Comparison of ENCODE assay signal across 9 mouse cellular contexts in genomic region chr15:93089347-93089746, GRCm38 (mm10).
DNase-seq lines count a peak whose midpoint lies in the region; ATAC-seq and TF ChIP-seq lines count a peak whose summit lies in the region.
"Had no signal": no experiment of that assay in that cellular context is flagged by ENCODE, and none has a peak within 500 bp of the region (broad histone marks: within the 10 kb centered on the region; RNA-seq: fewer than 3 reads in every experiment).

No protein-coding gene starts in this region.

- peak; percentile 65 for TF ChIP-seq CTCF in brain, embryonic 14.5 days (IDR thresholded peaks at IDR 0.05; ENCODE audit: borderline replicate concordance, extremely low read depth, insufficient read depth, insufficient read length)
- TF ChIP-seq CTCF in forebrain, postnatal 0 days (IDR thresholded peaks at IDR 0.05; ENCODE audit: low read depth) = peak; percentile 61

- no peak overlapping the region for H3K9ac ChIP-seq in liver, embryonic 12.5 days
- H3K9ac ChIP-seq in forebrain, postnatal 0 days = no peak overlapping the region
- H3K9ac ChIP-seq in kidney, embryonic 16.5 days (replicated peaks; ENCODE audit: low read length) = no peak overlapping the region
- no peak overlapping the region for H3K9ac ChIP-seq in liver, embryonic 11.5 days (ENCODE audit: low read depth, low read length)
- H3K9ac ChIP-seq: embryonic facial prominence, embryonic 13.5 days had no signal

- no peaks in the 10 kb centered on the region for H3K36me3 ChIP-seq in liver, embryonic 12.5 days
- no peaks in the 10 kb centered on the region for H3K36me3 ChIP-seq in forebrain, postnatal 0 days (ENCODE audit: insufficient read depth)
- no peaks in the 10 kb centered on the region for H3K36me3 ChIP-seq in kidney, embryonic 16.5 days (ENCODE audit: insufficient read depth, low read length)
- H3K36me3 ChIP-seq in liver, embryonic 11.5 days (ENCODE audit: control insufficient read depth, insufficient read depth, low read length) = no peaks in the 10 kb centered on the region
- H3K36me3 ChIP-seq: embryonic facial prominence, embryonic 13.5 days had no signal

- no peak overlapping the region for H3K4me2 ChIP-seq in liver, embryonic 12.5 days
- H3K4me2 ChIP-seq in forebrain, postnatal 0 days (ENCODE audit: low read depth) = no peak overlapping the region
- H3K4me2 ChIP-seq in kidney, embryonic 16.5 days (replicated peaks; ENCODE audit: low read depth, low read length) = no peak overlapping the region
- H3K4me2 ChIP-seq in liver, embryonic 11.5 days = no peak overlapping the region
- H3K4me2 ChIP-seq: embryonic facial prominence, embryonic 13.5 days had no signal

- WGBS in liver, embryonic 12.5 days (ENCODE audit: insufficient replicate concordance) = 24% methylated on average over 13 of the region's 13 CpGs
- WGBS in forebrain, postnatal 0 days = 31% methylated on average over 13 of the region's 13 CpGs
- 22% methylated on average over 13 of the region's 13 CpGs for WGBS in kidney, embryonic 16.5 days
- WGBS in liver, embryonic 11.5 days = 24% methylated on average over 13 of the region's 13 CpGs

- ATAC-seq in liver, embryonic 12.5 days = no peak
- ATAC-seq in forebrain, postnatal 0 days = no peak
- 0 out of 2 replicates have a peak, but pooled peaks have one; percentile 23 for ATAC-seq in kidney, embryonic 16.5 days (ENCODE audit: low FRiP score, low TSS enrichment)
- 0 out of 2 replicates have a peak, but pooled peaks have one; percentile 12 for ATAC-seq in liver, embryonic 11.5 days (replicated peaks; ENCODE audit: low FRiP score)

- no peaks in the 10 kb centered on the region for H3K27me3 ChIP-seq in liver, embryonic 12.5 days (replicated peaks)
- no peaks in the 10 kb centered on the region for H3K27me3 ChIP-seq in forebrain, postnatal 0 days (ENCODE audit: insufficient read depth, low read length)
- H3K27me3 ChIP-seq in kidney, embryonic 16.5 days (ENCODE audit: insufficient read depth, low read length) = peaks cover 2% of the 10 kb centered on the region; the same call in 1 of the 2 replicates
- H3K27me3 ChIP-seq in liver, embryonic 11.5 days (replicated peaks; ENCODE audit: control insufficient read depth, insufficient read depth, low read length) = no peaks in the 10 kb centered on the region
- H3K27me3 ChIP-seq: embryonic facial prominence, embryonic 13.5 days had no signal

- no peaks in the 10 kb centered on the region for H3K9me3 ChIP-seq in liver, embryonic 12.5 days (replicated peaks)
- no peaks in the 10 kb centered on the region for H3K9me3 ChIP-seq in forebrain, postnatal 0 days (ENCODE audit: low read length)
- H3K9me3 ChIP-seq in kidney, embryonic 16.5 days (ENCODE audit: low read length) = no peaks in the 10 kb centered on the region
- H3K9me3 ChIP-seq in liver, embryonic 11.5 days (ENCODE audit: control insufficient read depth, low read length) = no peaks in the 10 kb centered on the region
- H3K9me3 ChIP-seq: embryonic facial prominence, embryonic 13.5 days had no signal

- no peak for TF ChIP-seq POLR2A in brain, embryonic 14.5 days (IDR thresholded peaks at IDR 0.05; ENCODE audit: borderline replicate concordance, extremely low read depth, insufficient read depth, insufficient read length, poor library complexity, severe bottlenecking)

- DNase-seq in liver = peak; percentile 64
- DNase-seq in brain, embryonic 14.5 days (ENCODE audit: low read depth) = peak; percentile 63
- peak; percentile 35 for DNase-seq in forebrain, postnatal 0 days
- DNase-seq in liver, embryonic 11.5 days (ENCODE audit: low spot score) = peak; percentile 50
- DNase-seq in right cerebral cortex, adult 18-20 months = peak; percentile 54
- DNase-seq in urinary bladder, postnatal 25 days (ENCODE audit: low spot score) = peak; percentile 53

- no peak overlapping the region for H3K27ac ChIP-seq in liver, embryonic 12.5 days
- H3K27ac ChIP-seq in forebrain, postnatal 0 days (ENCODE audit: low read depth, low read length) = no peak overlapping the region
- no peak overlapping the region for H3K27ac ChIP-seq in kidney, embryonic 16.5 days (ENCODE audit: low read length)
- H3K27ac ChIP-seq in liver, embryonic 11.5 days (ENCODE audit: low read depth, low read length) = no peak overlapping the region
- H3K27ac ChIP-seq: embryonic facial prominence, embryonic 13.5 days had no signal

- peaks cover 18% of the 10 kb centered on the region for H3K4me1 ChIP-seq in liver, embryonic 12.5 days
- 0 out of 2 replicates have a peak, but pooled peaks cover 3% of the 10 kb centered on the region for H3K4me1 ChIP-seq in forebrain, postnatal 0 days (ENCODE audit: insufficient read depth)
- peaks cover 3% of the 10 kb centered on the region for H3K4me1 ChIP-seq in kidney, embryonic 16.5 days (ENCODE audit: insufficient read depth, low read length)
- H3K4me1 ChIP-seq in liver, embryonic 11.5 days (replicated peaks; ENCODE audit: control insufficient read depth, insufficient read depth, low read length) = no peaks in the 10 kb centered on the region

- no peak overlapping the region for H3K4me3 ChIP-seq in liver, embryonic 12.5 days
- H3K4me3 ChIP-seq in forebrain, postnatal 0 days (ENCODE audit: low read depth, low read length) = no peak overlapping the region
- H3K4me3 ChIP-seq in kidney, embryonic 16.5 days (ENCODE audit: low read length) = no peak overlapping the region
- no peak overlapping the region for H3K4me3 ChIP-seq in liver, embryonic 11.5 days (ENCODE audit: low read depth, low read length)
- H3K4me3 ChIP-seq: embryonic facial prominence, embryonic 13.5 days had no signal

Comparison
In these comparisons a context has a peak if more than half of its experiments do, and no peak if none do; other contexts are left out.
1. ATAC-seq: peak in kidney, embryonic 16.5 days (single experiment) and liver, embryonic 11.5 days (single experiment); none in liver, embryonic 12.5 days (single experiment) and forebrain, postnatal 0 days (single experiment).
2. Peak in every context shown above with its lines, with median percentiles within 50 percentile points of each other: DNase-seq.